Mouse (Mus musculus) CH12.LX (cell line): ENCODE results near the gene Slc4a5.

Experiments used
- EP300 ChIP-seq: IDR thresholded peaks from 2 replicates; pipeline ENCODE4 v1.6.1; 2011; ENCODE audit warnings: low read length, improper control_type of control experiment
- HCFC1 ChIP-seq: IDR thresholded peaks from 2 replicates; pipeline ENCODE4 v1.6.1; 2012; ENCODE audit warnings: low read depth, mild to moderate bottlenecking, inconsistent platforms, low read length, improper control_type of control experiment
- ZC3H11A ChIP-seq: IDR thresholded peaks from 2 replicates; pipeline ENCODE4 v1.6.1; 2012; ENCODE audit warnings: low read depth, mild to moderate bottlenecking, inconsistent platforms, low read length, improper control_type of control experiment

DNA sequence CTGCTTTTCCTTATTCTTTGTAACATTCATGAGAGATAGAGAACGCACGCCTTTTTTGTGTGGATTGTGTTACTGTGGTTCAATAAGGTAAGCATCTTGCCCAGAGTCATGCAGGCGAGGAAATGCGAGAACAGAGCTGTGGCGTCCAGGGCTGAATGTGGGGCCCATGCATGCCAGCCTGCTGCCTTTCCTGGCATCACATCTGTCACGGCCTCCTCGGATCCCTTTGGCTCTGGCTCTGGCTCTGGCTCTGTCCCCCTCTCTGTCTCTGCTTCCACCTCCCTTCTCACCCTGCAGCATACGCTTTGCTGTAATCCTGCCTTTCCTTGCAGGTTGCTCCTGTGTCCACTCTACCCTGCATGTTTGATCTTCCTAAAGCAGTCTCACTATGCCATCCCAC, 43.6 kb upstream of the Slc4a5 start:
- TF ChIP-seq HCFC1 (no peak), ZC3H11A (no peak), EP300 (no peak)
